Mouse (Mus musculus): ENCODE data around the gene Hoxc5. TPM values are rescaled to one million over a fixed set of nuclear protein-coding genes. Genes with fewer than 3 reads are reported as not detected.

The Hoxc5 gene
- polyA plus RNA-seq, 1 experiment from 2014 or later = 0.09 TPM

GRCm38 (mm10) chr15:102984925-102985324 is 17.7 kb downstream of the Hoxc5 start:
- Histone ChIP-seq H3K4me1 (replicated peaks) (peaks cover 7% of the 10 kb centered on the region; the same call in 1 of the 2 replicates), H3K27ac (no peak overlapping the region), H3K27me3 (peaks cover 100% of the 10 kb centered on the region), H3K4me2 (replicated peaks) (no peak overlapping the region), H3K9me3 (no peaks in the 10 kb centered on the region), H3K4me3 (replicated peaks) (no peak overlapping the region), H3K9ac (replicated peaks) (no peak overlapping the region), H3K36me3 (no peaks in the 10 kb centered on the region)
- 6% methylated on average over 3 of the region's 3 CpGs for WGBS
- ATAC-seq = no peak

GRCm38 (mm10) chr15:102987124-102987833 is 20.0 kb downstream of the Hoxc5 start:
- H3K4me1 ChIP-seq (replicated peaks) = no peaks in the 10 kb centered on the region
- H3K9me3 ChIP-seq = no peaks in the 10 kb centered on the region
- peaks cover 99% of the 10 kb centered on the region for H3K27me3 ChIP-seq
- no peak overlapping the region for H3K4me2 ChIP-seq (replicated peaks)
- H3K27ac ChIP-seq = no peak overlapping the region
- no peaks in the 10 kb centered on the region for H3K36me3 ChIP-seq
- peak; percentile 53; the same call in 1 of the 2 replicates for ATAC-seq
- H3K9ac ChIP-seq (replicated peaks) = no peak overlapping the region
- H3K4me3 ChIP-seq (replicated peaks) = no peak overlapping the region
- 3% methylated on average over 21 of the region's 21 CpGs for WGBS

GRCm38 (mm10) chr15:102988078-102988477 is 20.8 kb downstream of the Hoxc5 start:
- 12% methylated on average over 5 of the region's 5 CpGs for WGBS
- no peaks in the 10 kb centered on the region for H3K36me3 ChIP-seq

GRCm38 (mm10) chr15:102990461-102991397 is 23.5 kb downstream of the Hoxc5 start, which contains the start of gene Hoxc8:
Gene Hoxc8 (plus strand): TSS chr15:102990607.
- Histone ChIP-seq H3K9me3 (no peaks in the 10 kb centered on the region), H3K27ac (no peak within 1 kb of the TSS), H3K4me3 (replicated peaks) (no peak within 1 kb of the TSS), H3K4me1 (replicated peaks) (no peaks in the 10 kb centered on the region), H3K9ac (replicated peaks) (no peak within 1 kb of the TSS), H3K36me3 (no peaks in the 10 kb centered on the region), H3K27me3 (peaks cover 98% of the 10 kb centered on the region), H3K4me2 (replicated peaks) (no peak within 1 kb of the TSS)
- under 1% methylated on average over 65 of the region's 69 CpGs for WGBS
- ATAC-seq = no peak

More at GRCm38 (mm10) chr15:102988078-102988477, 20.8 kb downstream of the Hoxc5 start:
- no peaks in the 10 kb centered on the region for H3K9me3 ChIP-seq
- no peak overlapping the region for H3K4me2 ChIP-seq (replicated peaks)
- H3K4me1 ChIP-seq (replicated peaks) = no peaks in the 10 kb centered on the region
- ATAC-seq = no peak
- no peak overlapping the region for H3K4me3 ChIP-seq (replicated peaks)
- no peak overlapping the region for H3K27ac ChIP-seq
- H3K27me3 ChIP-seq = peaks cover 99% of the 10 kb centered on the region
- H3K9ac ChIP-seq (replicated peaks) = no peak overlapping the region

GRCm38 (mm10) chr15:102991782-102992181 is 24.5 kb downstream of the Hoxc5 start:
- WGBS = under 1% methylated on average over 7 of the region's 7 CpGs

GRCm38 (mm10) chr15:102992206-102992605 is 25.0 kb downstream of the Hoxc5 start:
- WGBS = 1% methylated on average over 11 of the region's 11 CpGs
- H3K4me3 ChIP-seq (replicated peaks) = no peak overlapping the region

More at GRCm38 (mm10) chr15:102991782-102992181, 24.5 kb downstream of the Hoxc5 start:
- Histone ChIP-seq H3K9ac (replicated peaks) (no peak overlapping the region), H3K4me2 (replicated peaks) (no peak overlapping the region), H3K4me3 (replicated peaks) (no peak overlapping the region), H3K9me3 (no peaks in the 10 kb centered on the region), H3K27me3 (peaks cover 98% of the 10 kb centered on the region), H3K36me3 (no peaks in the 10 kb centered on the region), H3K4me1 (replicated peaks) (no peaks in the 10 kb centered on the region), H3K27ac (no peak overlapping the region)
- ATAC-seq = no peak

GRCm38 (mm10) chr15:102992863-102993262 is 25.6 kb downstream of the Hoxc5 start:
- Histone ChIP-seq H3K27ac (no peak overlapping the region), H3K36me3 (no peaks in the 10 kb centered on the region), H3K9ac (replicated peaks) (no peak overlapping the region), H3K4me1 (replicated peaks) (no peaks in the 10 kb centered on the region), H3K4me2 (replicated peaks) (no peak overlapping the region), H3K9me3 (no peaks in the 10 kb centered on the region), H3K4me3 (replicated peaks) (no peak overlapping the region), H3K27me3 (peaks cover 98% of the 10 kb centered on the region)
- no peak for ATAC-seq
- WGBS = 3% methylated on average over 3 of the region's 3 CpGs

More at GRCm38 (mm10) chr15:102992206-102992605, 25.0 kb downstream of the Hoxc5 start:
- Histone ChIP-seq H3K4me1 (replicated peaks) (no peaks in the 10 kb centered on the region), H3K9me3 (no peaks in the 10 kb centered on the region), H3K9ac (replicated peaks) (no peak overlapping the region), H3K4me2 (replicated peaks) (no peak overlapping the region), H3K36me3 (no peaks in the 10 kb centered on the region), H3K27ac (no peak overlapping the region), H3K27me3 (peaks cover 98% of the 10 kb centered on the region)
- no peak for ATAC-seq

GRCm38 (mm10) chr15:102996548-102996947 is 29.3 kb downstream of the Hoxc5 start:
- Histone ChIP-seq H3K36me3 (no peaks in the 10 kb centered on the region), H3K4me2 (replicated peaks) (no peak overlapping the region), H3K9ac (replicated peaks) (no peak overlapping the region), H3K27me3 (peaks cover 99% of the 10 kb centered on the region), H3K4me3 (replicated peaks) (no peak overlapping the region), H3K4me1 (replicated peaks) (peaks cover 7% of the 10 kb centered on the region), H3K27ac (no peak overlapping the region), H3K9me3 (no peaks in the 10 kb centered on the region)
- 3% methylated on average over 9 of the region's 9 CpGs for WGBS
- no peak for ATAC-seq

GRCm38 (mm10) chr15:102997431-102997830 is 30.2 kb downstream of the Hoxc5 start:
- Histone ChIP-seq H3K4me2 (replicated peaks) (no peak overlapping the region), H3K27ac (no peak overlapping the region), H3K9ac (replicated peaks) (no peak overlapping the region), H3K9me3 (no peaks in the 10 kb centered on the region), H3K4me1 (replicated peaks) (peaks cover 7% of the 10 kb centered on the region), H3K27me3 (peaks cover 99% of the 10 kb centered on the region), H3K4me3 (replicated peaks) (no peak overlapping the region), H3K36me3 (no peaks in the 10 kb centered on the region)
- no peak for ATAC-seq
- WGBS = 0% methylated on average over 3 of the region's 3 CpGs

GRCm38 (mm10) chr15:102997939-102998355 is 30.7 kb downstream of the Hoxc5 start, which contains the start of gene Hoxc6:
Gene Hoxc6 (plus strand): TSS chr15:102998257.
- Histone ChIP-seq H3K27ac (no peak within 1 kb of the TSS), H3K4me1 (replicated peaks) (peaks cover 7% of the 10 kb centered on the region), H3K36me3 (no peaks in the 10 kb centered on the region), H3K27me3 (peaks cover 99% of the 10 kb centered on the region), H3K9me3 (no peaks in the 10 kb centered on the region), H3K4me3 (replicated peaks) (peak within 1 kb of the TSS; percentile 30), H3K9ac (replicated peaks) (no peak within 1 kb of the TSS), H3K4me2 (replicated peaks) (peak within 1 kb of the TSS; percentile 48)
- no peak for ATAC-seq
- WGBS = 1% methylated on average over 19 of the region's 19 CpGs

- Histone ChIP-seq H3K36me3 (no peaks in the 10 kb centered on the region), H3K27me3 (peaks cover 100% of the 10 kb centered on the region), H3K4me3 (replicated peaks) (peak overlapping the region; percentile 30), H3K4me1 (replicated peaks) (peaks cover 7% of the 10 kb centered on the region), H3K27ac (no peak overlapping the region), H3K9me3 (no peaks in the 10 kb centered on the region), H3K4me2 (replicated peaks) (peak overlapping the region; percentile 48), H3K9ac (replicated peaks) (no peak overlapping the region)
- no peak for ATAC-seq
- WGBS = 1% methylated on average over 19 of the region's 19 CpGs
Measured at GRCm38 (mm10) chr15:102998608-102999182, 31.5 kb downstream of the Hoxc5 start.

Measured in midbrain, embryonic 13.5 days (tissue).